Mouse (Mus musculus) limb, embryonic 12.5 days (tissue): ENCODE measurements at regions not wholly inside any gene's neighbourhood (a gene's known extent, or its start where the extent isn't known, plus 50 kb on each side); places are given as distances from the start of the nearest gene placed in this dataset.
A peak's percentile ranks its signal among the peaks of the same experiment; 100 is the strongest.

Source experiments
- ATAC-seq: fragments of 200-750 bp; cut with Nextera tagmentation; 2 replicates; pipeline ENCODE4 v1.8.0; 2017; ENCODE audit warnings: low read depth, moderate TSS enrichment; ENCODE audit not compliant: insufficient number of reproducible peaks, insufficient read depth, low FRiP score, low TSS enrichment
- H3K27ac ChIP-seq: fragments of 300-500 bp; sonication (generic); 2 replicates; pipeline ENCODE4 v1.5.1; 2016; ENCODE audit warnings: mild to moderate bottlenecking, moderate library complexity
- H3K27me3 ChIP-seq: fragments of 300-500 bp; sonication (generic); 2 replicates; pipeline ENCODE4 v1.6.1; 2016; ENCODE audit warnings: mild to moderate bottlenecking, moderate library complexity
- H3K36me3 ChIP-seq: fragments of 300-500 bp; sonication (generic); 2 replicates; pipeline ENCODE4 v1.6.1; 2016; ENCODE audit warnings: mild to moderate bottlenecking, moderate library complexity
- H3K4me1 ChIP-seq: fragments of 300-500 bp; sonication (generic); replicated peaks from 2 replicates; pipeline ENCODE4 v1.6.1; 2016
- H3K4me2 ChIP-seq: fragments of 300-500 bp; sonication (generic); 2 replicates; pipeline ENCODE4 v1.6.1; 2016; ENCODE audit warnings: mild to moderate bottlenecking, moderate library complexity
- H3K4me3 ChIP-seq: fragments of 300-500 bp; sonication (generic); replicated peaks from 2 replicates; pipeline ENCODE4 v1.5.1; 2016; ENCODE audit warnings: mild to moderate bottlenecking
- H3K9ac ChIP-seq: fragments of 300-500 bp; sonication (generic); replicated peaks from 2 replicates; pipeline ENCODE4 v1.6.1; 2016; ENCODE audit warnings: mild to moderate bottlenecking, moderate library complexity
- H3K9me3 ChIP-seq: fragments of 300-500 bp; sonication (generic); 2 replicates; pipeline ENCODE4 v1.6.1; 2016; ENCODE audit warnings: mild to moderate bottlenecking, moderate library complexity
- WGBS: fragments of 180-500 bp; shearing (Covaris S2); methylation state at CpG from one replicate; pipeline ENCODE4 v1.1.7; 2016; 5-methylcytosine and 5-hydroxymethylcytosine counted together

GRCm38 (mm10) chr1:45090841-45091535 is 220.3 kb upstream of the Col3a1 start:
- Histone ChIP-seq H3K4me3 (no peak overlapping the region), H3K9me3 (0 out of 2 replicates have a peak, but pooled peaks cover 3% of the 10 kb centered on the region), H3K4me1 (no peaks in the 10 kb centered on the region), H3K27ac (no peak overlapping the region), H3K36me3 (no peaks in the 10 kb centered on the region), H3K9ac (no peak overlapping the region), H3K4me2 (no peak overlapping the region), H3K27me3 (no peaks in the 10 kb centered on the region)
- ATAC-seq = no peak; the same call in 1 of the 2 replicates
- 85% methylated on average over 10 of the region's 10 CpGs for WGBS

DNA sequence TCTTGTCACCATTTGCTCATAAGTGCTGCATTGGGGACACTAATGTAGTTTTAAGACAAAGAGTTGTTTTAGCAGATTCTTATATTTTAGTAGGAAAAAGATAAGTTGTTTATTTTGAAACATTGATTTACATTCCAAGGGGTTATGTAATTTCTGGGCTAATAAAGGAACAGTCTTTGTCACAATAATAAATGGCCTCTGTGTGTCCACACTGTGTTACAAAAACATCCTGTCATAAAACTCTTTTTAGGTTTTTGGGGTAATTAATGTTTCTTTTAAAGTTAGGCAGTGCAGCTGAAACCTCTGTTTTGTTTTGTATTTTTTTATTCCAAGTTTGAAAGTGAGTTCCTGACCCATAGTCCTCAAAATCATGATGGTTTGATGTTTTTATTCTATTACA is 210.4 kb upstream of the Col3a1 start:
- Histone ChIP-seq H3K4me3 (no peak overlapping the region), H3K27ac (no peak overlapping the region), H3K9ac (no peak overlapping the region), H3K27me3 (no peaks in the 10 kb centered on the region), H3K4me2 (no peak overlapping the region), H3K36me3 (no peaks in the 10 kb centered on the region), H3K9me3 (peaks cover 3% of the 10 kb centered on the region; the same call in 1 of the 2 replicates), H3K4me1 (no peaks in the 10 kb centered on the region)
- no peak for ATAC-seq

DNA sequence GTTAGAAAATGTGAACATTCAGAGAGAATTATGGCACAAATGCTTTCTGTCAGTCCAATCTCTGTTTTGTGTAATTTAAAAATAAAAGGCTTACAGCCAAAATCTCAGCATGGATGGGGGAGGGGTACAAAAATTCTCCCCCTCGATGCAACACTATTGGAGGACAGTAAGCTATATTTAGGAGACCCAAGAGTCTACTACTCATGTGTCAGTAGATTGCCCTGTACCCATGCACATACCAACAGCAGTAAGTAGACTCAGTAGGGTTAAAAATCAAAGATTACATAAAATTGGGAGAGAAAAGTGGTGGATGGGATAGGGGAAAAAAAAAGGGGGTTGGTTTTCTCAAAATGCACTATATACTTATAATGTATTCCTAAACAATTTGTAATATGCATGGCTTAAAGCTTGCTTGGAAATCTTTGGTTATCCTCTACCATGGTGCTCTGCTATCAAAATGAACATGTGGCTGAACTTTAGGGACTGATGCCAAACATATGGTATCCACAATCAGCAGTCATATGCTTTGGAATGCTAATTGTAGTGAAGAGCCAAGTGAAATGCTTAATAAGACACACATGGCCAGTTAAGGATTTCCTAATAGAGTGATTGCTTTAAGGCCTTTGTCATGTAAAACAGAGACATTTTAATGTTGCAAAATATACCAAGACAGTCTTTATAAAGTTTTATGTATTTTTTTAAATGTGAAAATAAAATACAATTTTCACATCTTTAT is 194.8 kb upstream of the Col3a1 start:
- Histone ChIP-seq H3K9me3 (no peaks in the 10 kb centered on the region), H3K4me2 (no peak overlapping the region), H3K36me3 (no peaks in the 10 kb centered on the region), H3K4me1 (no peaks in the 10 kb centered on the region), H3K4me3 (no peak overlapping the region), H3K9ac (no peak overlapping the region), H3K27me3 (no peaks in the 10 kb centered on the region), H3K27ac (no peak overlapping the region)
- ATAC-seq = peak; percentile 59; the same call in 1 of the 2 replicates
- 53% methylated on average over 1 of the region's 1 CpGs for WGBS

GRCm38 (mm10) chr1:45135152-45135714 is 176.1 kb upstream of the Col3a1 start:
- H3K36me3 ChIP-seq = no peaks in the 10 kb centered on the region
- no peaks in the 10 kb centered on the region for H3K27me3 ChIP-seq
- ATAC-seq = peak; percentile 75
- H3K27ac ChIP-seq = no peak overlapping the region
- H3K4me2 ChIP-seq = no peak overlapping the region
- no peak overlapping the region for H3K4me3 ChIP-seq
- no peak overlapping the region for H3K9ac ChIP-seq
- 0 out of 2 replicates have a peak, but pooled peaks cover 3% of the 10 kb centered on the region for H3K4me1 ChIP-seq
- H3K9me3 ChIP-seq = no peaks in the 10 kb centered on the region
- WGBS = 44% methylated on average over 6 of the region's 7 CpGs

DNA sequence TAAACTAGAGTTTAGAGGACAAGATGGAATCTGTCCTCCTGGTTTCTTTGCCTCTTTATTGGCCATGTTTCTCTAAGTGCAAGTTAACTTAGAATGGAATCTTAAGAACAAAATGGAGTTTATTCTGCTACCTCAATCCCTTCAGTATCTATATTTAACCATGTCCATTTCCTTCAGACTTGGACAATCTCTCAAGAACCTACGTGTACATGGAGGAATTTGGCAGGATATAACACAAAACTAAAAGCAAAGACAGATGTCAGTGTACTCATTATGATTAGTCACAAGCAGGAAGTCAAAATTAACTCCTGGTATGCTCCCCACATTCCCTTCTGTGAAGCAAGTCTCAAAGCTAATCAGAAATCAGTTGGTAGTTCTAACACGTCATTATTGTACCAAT is 164.3 kb upstream of the Col3a1 start:
- WGBS = 53% methylated on average over 2 of the region's 2 CpGs
- Histone ChIP-seq H3K4me1 (no peaks in the 10 kb centered on the region), H3K27me3 (no peaks in the 10 kb centered on the region), H3K36me3 (no peaks in the 10 kb centered on the region), H3K4me3 (no peak overlapping the region), H3K27ac (no peak overlapping the region), H3K9me3 (no peaks in the 10 kb centered on the region), H3K9ac (no peak overlapping the region), H3K4me2 (no peak overlapping the region)
- no peak for ATAC-seq

DNA sequence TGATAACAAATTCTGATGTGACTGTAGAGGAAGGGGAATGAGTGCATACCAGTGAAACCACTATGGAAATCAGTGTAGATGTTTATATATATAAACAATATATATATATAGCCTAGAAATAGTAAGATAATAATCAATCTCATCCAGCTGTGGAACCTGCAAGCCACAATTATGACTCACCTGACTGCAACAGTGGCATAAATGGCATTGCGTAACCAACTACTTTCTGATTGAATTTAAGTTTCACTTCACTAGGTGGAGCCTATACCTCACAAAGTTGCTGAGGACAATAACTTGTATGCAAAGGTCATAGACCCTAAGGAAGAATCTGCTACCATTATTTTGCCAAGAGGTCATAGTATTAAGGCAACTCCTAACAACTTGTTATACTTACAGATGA is 129.7 kb upstream of the Col3a1 start:
- no peaks in the 10 kb centered on the region for H3K9me3 ChIP-seq
- no peaks in the 10 kb centered on the region for H3K4me1 ChIP-seq
- H3K4me2 ChIP-seq = no peak overlapping the region
- no peak overlapping the region for H3K4me3 ChIP-seq
- no peak overlapping the region for H3K27ac ChIP-seq
- 94% methylated on average over 1 of the region's 1 CpGs for WGBS
- no peaks in the 10 kb centered on the region for H3K36me3 ChIP-seq
- no peak overlapping the region for H3K9ac ChIP-seq
- H3K27me3 ChIP-seq = no peaks in the 10 kb centered on the region
- ATAC-seq = no peak

GRCm38 (mm10) chr1:45185341-45185740 is 126.0 kb upstream of the Col3a1 start:
- Histone ChIP-seq H3K4me2 (no peak overlapping the region), H3K4me3 (no peak overlapping the region), H3K4me1 (no peaks in the 10 kb centered on the region), H3K27ac (no peak overlapping the region), H3K27me3 (no peaks in the 10 kb centered on the region), H3K9me3 (no peaks in the 10 kb centered on the region), H3K9ac (no peak overlapping the region), H3K36me3 (no peaks in the 10 kb centered on the region)
- no peak for ATAC-seq

- no peak for ATAC-seq
- Histone ChIP-seq H3K4me3 (no peak overlapping the region), H3K9me3 (no peaks in the 10 kb centered on the region), H3K36me3 (no peaks in the 10 kb centered on the region), H3K4me1 (no peaks in the 10 kb centered on the region), H3K9ac (no peak overlapping the region), H3K4me2 (no peak overlapping the region), H3K27me3 (no peaks in the 10 kb centered on the region), H3K27ac (no peak overlapping the region)
- WGBS = 71% methylated on average over 2 of the region's 2 CpGs
These were observed 103.4 kb upstream of the Col3a1 start for GRCm38 (mm10) chr1:45207926-45208325.

DNA sequence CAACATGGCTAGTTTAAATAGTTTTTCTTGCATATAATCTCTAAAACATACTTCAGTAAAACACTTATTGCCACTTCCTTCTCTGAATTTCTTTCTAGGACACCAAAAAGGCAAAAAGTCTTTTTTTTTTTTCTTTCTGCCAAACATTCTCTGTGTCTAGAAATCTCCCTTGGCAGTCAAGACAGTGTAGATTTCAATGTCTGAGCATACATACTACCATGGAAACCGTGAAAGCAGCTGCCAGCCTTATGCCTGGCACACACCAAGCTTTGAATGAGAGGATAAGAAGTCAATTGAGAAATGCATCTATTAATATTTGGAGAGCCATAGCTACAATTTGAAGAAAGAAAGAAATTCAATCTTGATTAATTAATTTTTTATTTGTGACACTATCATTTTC is 95.1 kb upstream of the Col3a1 start:
- Histone ChIP-seq H3K27ac (no peak overlapping the region), H3K4me1 (no peaks in the 10 kb centered on the region), H3K4me2 (no peak overlapping the region), H3K4me3 (no peak overlapping the region), H3K27me3 (no peaks in the 10 kb centered on the region), H3K9me3 (no peaks in the 10 kb centered on the region), H3K36me3 (no peaks in the 10 kb centered on the region), H3K9ac (no peak overlapping the region)
- WGBS = 69% methylated on average over 1 of the region's 1 CpGs
- no peak for ATAC-seq
